Mouse (Mus musculus): ENCODE data around the gene 1500015O10Rik. TPM values are rescaled to one million over a fixed set of nuclear protein-coding genes. Genes with fewer than 3 reads are reported as not detected.

1500015O10Rik gene
- polyA plus RNA-seq (2016; fragmentation: Nextera tagmentation; extraction: Ambion mirVana) = 0.14 and 0.23 TPM in 2 replicates

- Histone ChIP-seq H3K9ac (no peak within 1 kb of the TSS), H3K27me3 (replicated peaks) (no peaks in the 10 kb centered on the region), H3K9me3 (replicated peaks) (no peaks in the 10 kb centered on the region), H3K4me2 (no peak within 1 kb of the TSS), H3K36me3 (no peaks in the 10 kb centered on the region), H3K4me3 (no peak within 1 kb of the TSS), H3K27ac (no peak within 1 kb of the TSS), H3K4me1 (no peaks in the 10 kb centered on the region)
- no peak for ATAC-seq
- 55% methylated on average over 16 of the region's 16 CpGs for WGBS (ENCODE audit: insufficient replicate concordance)
These were observed at the start of gene 1500015O10Rik for GRCm38 (mm10) chr1:43730491-43730924. Gene 1500015O10Rik, plus strand, starts transcription at chr1:43730602.

DNA sequence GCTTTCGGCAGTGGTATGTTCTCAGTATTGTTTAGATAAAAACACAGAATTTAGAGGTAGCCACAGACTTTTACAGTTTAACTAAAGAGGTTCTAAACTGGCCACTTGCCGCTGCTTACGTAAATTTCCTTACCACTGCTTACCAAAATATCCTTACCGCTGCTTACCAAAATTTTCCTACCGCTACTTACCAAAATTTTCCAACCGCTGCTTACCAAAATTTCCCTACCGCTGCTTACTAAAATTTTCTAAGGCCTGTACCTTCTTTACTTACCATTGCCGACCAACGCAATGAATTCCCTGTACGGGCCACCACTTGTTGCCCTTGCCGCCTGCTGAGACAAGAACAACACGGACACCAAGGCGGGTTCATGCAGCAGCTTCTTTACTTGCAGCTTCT lies 40.4 kb upstream of the 1500015O10Rik start:
- Histone ChIP-seq H3K27me3 (replicated peaks) (no peaks in the 10 kb centered on the region), H3K9me3 (replicated peaks) (no peaks in the 10 kb centered on the region), H3K4me3 (no peak overlapping the region), H3K36me3 (no peaks in the 10 kb centered on the region), H3K27ac (no peak overlapping the region), H3K9ac (no peak overlapping the region), H3K4me1 (no peaks in the 10 kb centered on the region), H3K4me2 (no peak overlapping the region)
- WGBS (ENCODE audit: insufficient replicate concordance) = 78% methylated on average over 13 of the region's 13 CpGs
- no peak for ATAC-seq

DNA sequence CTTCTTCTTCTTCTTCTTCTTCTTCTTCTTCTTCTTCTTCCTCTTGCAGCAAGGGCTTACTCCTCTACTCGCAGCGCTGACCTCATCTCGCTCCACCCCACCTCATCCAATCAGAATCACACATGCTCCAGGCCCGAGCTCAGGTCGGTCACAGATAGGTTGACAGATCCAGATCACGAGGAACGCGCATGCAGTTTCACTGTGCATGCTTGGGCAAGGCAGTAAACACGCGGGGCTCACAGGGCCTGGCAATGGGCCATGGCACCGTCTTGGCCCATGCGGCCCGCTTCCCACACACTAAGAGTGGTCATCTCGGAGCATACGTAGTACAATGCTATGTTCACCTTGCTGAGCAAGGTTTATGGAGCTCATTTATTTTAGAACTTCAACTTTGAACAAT lies 39.9 kb upstream of the 1500015O10Rik start:
- Histone ChIP-seq H3K9me3 (replicated peaks) (no peaks in the 10 kb centered on the region), H3K4me1 (no peaks in the 10 kb centered on the region), H3K27me3 (replicated peaks) (no peaks in the 10 kb centered on the region), H3K4me3 (no peak overlapping the region), H3K9ac (no peak overlapping the region), H3K36me3 (no peaks in the 10 kb centered on the region), H3K27ac (no peak overlapping the region), H3K4me2 (no peak overlapping the region)
- WGBS (ENCODE audit: insufficient replicate concordance) = 82% methylated on average over 15 of the region's 15 CpGs
- no peak for ATAC-seq

- Histone ChIP-seq H3K9me3 (replicated peaks) (no peaks in the 10 kb centered on the region), H3K4me1 (no peaks in the 10 kb centered on the region), H3K27ac (no peak overlapping the region), H3K4me3 (no peak overlapping the region), H3K27me3 (replicated peaks) (no peaks in the 10 kb centered on the region), H3K4me2 (no peak overlapping the region), H3K9ac (no peak overlapping the region), H3K36me3 (no peaks in the 10 kb centered on the region)
- no peak for ATAC-seq
- 66% methylated on average over 3 of the region's 3 CpGs for WGBS (ENCODE audit: insufficient replicate concordance)
These were observed 36.3 kb upstream of the 1500015O10Rik start for GRCm38 (mm10) chr1:43694076-43694475.

- no peak for ATAC-seq
- no peak overlapping the region for H3K9ac ChIP-seq
- H3K27ac ChIP-seq = no peak overlapping the region
- H3K27me3 ChIP-seq (replicated peaks) = no peaks in the 10 kb centered on the region
- no peak overlapping the region for H3K4me3 ChIP-seq
- no peaks in the 10 kb centered on the region for H3K9me3 ChIP-seq (replicated peaks)
- 39% methylated on average over 6 of the region's 6 CpGs for WGBS (ENCODE audit: insufficient replicate concordance)
- H3K4me1 ChIP-seq = no peaks in the 10 kb centered on the region
- H3K36me3 ChIP-seq = no peaks in the 10 kb centered on the region
- H3K4me2 ChIP-seq = no peak overlapping the region
These were observed 35.4 kb upstream of the 1500015O10Rik start for GRCm38 (mm10) chr1:43694851-43695545.

DNA sequence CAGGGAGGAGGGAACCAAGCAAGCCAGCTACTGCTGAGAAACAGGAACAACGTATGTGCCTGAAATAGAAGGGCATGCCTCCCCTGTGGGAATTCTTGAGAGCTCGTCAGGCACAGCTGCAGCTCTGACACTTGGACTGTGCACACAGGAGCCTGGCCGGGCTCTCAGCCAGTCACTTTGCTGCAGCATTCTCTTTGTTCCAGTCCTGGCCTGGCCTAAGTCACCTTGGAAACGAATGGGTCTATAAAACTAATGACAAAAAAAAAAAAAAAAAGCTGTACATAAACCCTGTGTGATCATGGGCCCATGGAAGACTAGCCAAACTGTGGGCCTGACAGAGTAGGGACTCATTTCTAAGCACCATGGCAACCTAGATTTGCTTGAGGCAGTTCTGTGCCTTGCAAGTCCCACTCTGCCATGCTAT lies 31.8 kb upstream of the 1500015O10Rik start:
- WGBS (ENCODE audit: insufficient replicate concordance) = 27% methylated on average over 4 of the region's 4 CpGs
- Histone ChIP-seq H3K9me3 (replicated peaks) (0 out of 2 replicates have a peak, but pooled peaks cover 3% of the 10 kb centered on the region), H3K27ac (no peak overlapping the region), H3K9ac (no peak overlapping the region), H3K4me3 (no peak overlapping the region), H3K36me3 (no peaks in the 10 kb centered on the region), H3K4me2 (no peak overlapping the region), H3K4me1 (no peaks in the 10 kb centered on the region), H3K27me3 (replicated peaks) (no peaks in the 10 kb centered on the region)
- no peak for ATAC-seq

DNA sequence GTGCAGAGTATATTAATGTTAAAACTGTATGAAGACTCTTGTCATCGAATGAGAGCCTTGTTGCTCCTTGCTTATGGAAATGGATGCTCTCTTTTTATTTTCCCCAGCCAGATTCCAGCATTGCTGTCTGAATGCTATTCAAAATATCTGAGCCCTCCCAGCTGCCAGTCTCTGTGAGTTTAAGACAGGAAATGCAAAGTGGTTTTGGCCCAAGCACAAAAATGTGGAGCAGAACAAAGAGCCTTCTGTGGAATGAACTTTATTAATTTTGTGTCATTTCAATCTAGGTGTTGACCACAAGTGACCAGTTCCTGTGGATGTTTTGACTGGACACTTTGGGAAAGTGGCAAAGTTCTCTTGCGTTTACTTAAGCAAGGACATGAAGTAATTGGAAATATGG lies 15.6 kb upstream of the 1500015O10Rik start:
- Histone ChIP-seq H3K9ac (no peak overlapping the region), H3K36me3 (no peaks in the 10 kb centered on the region), H3K9me3 (replicated peaks) (no peaks in the 10 kb centered on the region), H3K4me3 (no peak overlapping the region), H3K4me1 (no peaks in the 10 kb centered on the region), H3K27me3 (replicated peaks) (no peaks in the 10 kb centered on the region), H3K27ac (no peak overlapping the region), H3K4me2 (no peak overlapping the region)
- ATAC-seq = no peak
- 64% methylated on average over 2 of the region's 2 CpGs for WGBS (ENCODE audit: insufficient replicate concordance)

DNA sequence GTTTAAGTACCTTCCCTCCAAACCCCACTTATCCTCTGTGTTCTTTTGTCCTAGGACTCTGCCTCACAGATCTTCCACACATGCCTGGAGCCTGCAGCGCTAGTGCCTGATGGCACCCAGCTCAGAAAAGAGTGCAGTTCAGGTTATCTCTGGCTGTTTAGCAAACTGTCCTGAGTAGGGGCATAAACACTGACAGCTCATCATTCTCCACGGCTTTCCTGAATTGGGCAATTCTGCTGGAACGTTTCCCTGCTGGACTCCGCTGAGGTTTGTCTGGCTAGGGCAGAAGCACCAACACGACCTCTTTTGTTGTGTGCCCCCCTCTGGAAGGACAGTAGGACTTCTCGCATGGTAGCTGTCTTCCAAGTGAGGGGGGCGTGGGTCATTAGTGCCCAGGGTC lies 12.4 kb upstream of the 1500015O10Rik start:
- Histone ChIP-seq H3K36me3 (no peaks in the 10 kb centered on the region), H3K27me3 (replicated peaks) (no peaks in the 10 kb centered on the region), H3K9ac (no peak overlapping the region), H3K4me3 (no peak overlapping the region), H3K27ac (no peak overlapping the region), H3K4me2 (no peak overlapping the region), H3K4me1 (no peaks in the 10 kb centered on the region), H3K9me3 (replicated peaks) (no peaks in the 10 kb centered on the region)
- WGBS (ENCODE audit: insufficient replicate concordance) = 65% methylated on average over 7 of the region's 7 CpGs
- ATAC-seq = no peak

DNA sequence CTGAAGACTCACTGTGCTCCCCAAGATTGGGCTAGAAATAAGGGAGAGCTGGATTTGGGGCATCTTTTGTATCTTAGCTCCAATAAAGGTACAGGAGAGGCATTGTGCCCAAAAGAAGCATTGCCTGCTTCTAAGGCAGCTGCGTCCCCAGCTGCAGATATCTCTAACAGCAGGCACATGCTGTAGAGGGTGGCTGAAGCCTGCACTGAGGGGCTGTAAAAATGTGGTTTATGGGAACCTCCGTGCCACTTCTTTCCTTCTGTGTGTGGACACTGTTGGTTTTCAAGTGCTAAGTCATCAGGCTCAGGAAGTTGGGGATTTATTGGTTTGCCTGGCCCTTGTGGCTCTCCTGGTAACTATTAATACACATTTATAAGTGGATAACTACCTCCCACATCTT lies 11.6 kb upstream of the 1500015O10Rik start:
- no peak overlapping the region for H3K4me3 ChIP-seq
- H3K9me3 ChIP-seq (replicated peaks) = no peaks in the 10 kb centered on the region
- ATAC-seq = no peak
- H3K27me3 ChIP-seq (replicated peaks) = no peaks in the 10 kb centered on the region
- WGBS (ENCODE audit: insufficient replicate concordance) = 40% methylated on average over 2 of the region's 2 CpGs
- H3K4me1 ChIP-seq = no peaks in the 10 kb centered on the region
- no peak overlapping the region for H3K27ac ChIP-seq
- no peaks in the 10 kb centered on the region for H3K36me3 ChIP-seq
- H3K4me2 ChIP-seq = no peak overlapping the region
- H3K9ac ChIP-seq = no peak overlapping the region

DNA sequence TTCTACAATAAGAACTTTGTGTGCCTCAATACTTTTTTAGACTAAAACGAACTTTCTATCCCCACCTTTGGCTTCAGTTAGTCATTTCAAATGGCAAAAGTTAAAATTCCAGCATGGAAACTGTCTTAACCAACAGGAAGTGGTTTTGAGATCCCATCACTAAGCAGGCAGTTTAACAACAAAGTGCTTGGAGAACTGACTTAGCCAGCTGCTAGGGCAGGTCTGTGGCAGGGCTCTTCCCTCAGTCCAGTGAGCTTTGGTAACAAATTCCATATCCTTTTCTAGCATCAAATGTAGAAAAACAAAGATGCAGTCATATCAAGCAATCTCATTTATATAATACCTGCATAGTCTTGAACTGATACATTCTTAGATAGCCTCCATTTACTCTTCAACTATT lies 7.9 kb upstream of the 1500015O10Rik start:
- Histone ChIP-seq H3K4me1 (no peaks in the 10 kb centered on the region), H3K27ac (no peak overlapping the region), H3K27me3 (replicated peaks) (no peaks in the 10 kb centered on the region), H3K4me3 (no peak overlapping the region), H3K36me3 (no peaks in the 10 kb centered on the region), H3K9ac (no peak overlapping the region), H3K9me3 (replicated peaks) (no peaks in the 10 kb centered on the region), H3K4me2 (no peak overlapping the region)
- no peak for ATAC-seq
- WGBS (ENCODE audit: insufficient replicate concordance) = 42% methylated on average over 1 of the region's 1 CpGs

- Histone ChIP-seq H3K9ac (no peak overlapping the region), H3K27me3 (replicated peaks) (no peaks in the 10 kb centered on the region), H3K27ac (no peak overlapping the region), H3K36me3 (no peaks in the 10 kb centered on the region), H3K4me1 (no peaks in the 10 kb centered on the region), H3K4me3 (no peak overlapping the region), H3K4me2 (no peak overlapping the region), H3K9me3 (replicated peaks) (no peaks in the 10 kb centered on the region)
- WGBS (ENCODE audit: insufficient replicate concordance) = 66% methylated on average over 4 of the region's 4 CpGs
- no peak for ATAC-seq
These were observed 1.7 kb downstream of the 1500015O10Rik start for GRCm38 (mm10) chr1:43732100-43732499.

DNA sequence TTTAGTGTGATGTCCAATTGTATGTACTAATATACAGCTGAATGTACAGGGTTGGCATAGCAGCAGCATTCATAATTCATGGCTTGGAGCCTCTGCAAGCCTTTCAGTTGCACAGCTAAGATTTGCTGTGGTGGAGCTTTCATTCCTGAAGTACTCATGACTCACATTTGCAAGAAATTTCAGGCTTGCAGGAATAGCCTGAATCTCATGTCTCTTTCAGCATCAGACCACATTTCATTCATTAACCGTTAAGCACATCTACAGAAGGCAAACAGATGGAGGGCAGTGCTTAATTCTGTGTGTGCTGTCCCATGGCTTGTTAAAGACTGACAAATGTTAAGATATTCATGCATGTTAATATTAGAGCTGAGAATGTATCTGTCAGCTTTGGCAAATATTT lies 2.3 kb downstream of the 1500015O10Rik start:
- 79% methylated on average over 1 of the region's 1 CpGs for WGBS (ENCODE audit: insufficient replicate concordance)
- Histone ChIP-seq H3K27me3 (replicated peaks) (no peaks in the 10 kb centered on the region), H3K4me3 (no peak overlapping the region), H3K36me3 (no peaks in the 10 kb centered on the region), H3K4me2 (no peak overlapping the region), H3K4me1 (no peaks in the 10 kb centered on the region), H3K27ac (no peak overlapping the region), H3K9ac (no peak overlapping the region), H3K9me3 (replicated peaks) (no peaks in the 10 kb centered on the region)
- ATAC-seq = no peak
